Mouse (Mus musculus): ENCODE measurements around the gene Chek2.
A peak's percentile ranks its signal among the peaks of the same experiment; 100 is the strongest.
"Not testable (repeated sequence)": the region's sequence is repeated elsewhere in the genome, so short reads cannot be mapped to it uniquely, and the experiment has no call there.

Gene Chek2

GRCm38 (mm10) chr5:110839038-110839677, 621 bp upstream of the Chek2 start:
- peak; percentile 10 for DNase-seq (ENCODE audit: low spot score)

- no peak for DNase-seq (ENCODE audit: low spot score)
Observed at GRCm38 (mm10) chr5:110840465-110840864, 686 bp downstream of the Chek2 start.

GRCm38 (mm10) chr5:110841046-110841862, 1.5 kb downstream of the Chek2 start:
- DNase-seq (ENCODE audit: low spot score) = no peak

- DNase-seq (ENCODE audit: low spot score) = no peak
Observed at GRCm38 (mm10) chr5:110852990-110853389, 13.2 kb downstream of the Chek2 start.

- DNase-seq (ENCODE audit: low spot score) = no peak
Observed at GRCm38 (mm10) chr5:110857091-110857490, 17.3 kb downstream of the Chek2 start.

GRCm38 (mm10) chr5:110859013-110859650, 19.4 kb downstream of the Chek2 start:
- no peak for DNase-seq (ENCODE audit: low spot score)

GRCm38 (mm10) chr5:110860445-110860844, 20.7 kb downstream of the Chek2 start:
- DNase-seq (ENCODE audit: low spot score) = no peak

GRCm38 (mm10) chr5:110868460-110868859, 28.7 kb downstream of the Chek2 start:
- DNase-seq (ENCODE audit: low spot score) = no peak

GRCm38 (mm10) chr5:110869242-110869669, 29.5 kb downstream of the Chek2 start:
- DNase-seq (ENCODE audit: low spot score) = no peak

GRCm38 (mm10) chr5:110873160-110873559, 33.4 kb downstream of the Chek2 start:
- no peak for DNase-seq (ENCODE audit: low spot score)

- no peak for DNase-seq (ENCODE audit: low spot score)
Observed at GRCm38 (mm10) chr5:110874711-110875110, 34.9 kb downstream of the Chek2 start.

GRCm38 (mm10) chr5:110875286-110875685, 35.5 kb downstream of the Chek2 start:
- no peak for DNase-seq (ENCODE audit: low spot score)

- no peak for DNase-seq (ENCODE audit: low spot score)
Observed at GRCm38 (mm10) chr5:110877666-110878505, 38.1 kb downstream of the Chek2 start.

- not testable (repeated sequence) for DNase-seq (ENCODE audit: low spot score)
Observed at GRCm38 (mm10) chr5:110878526-110878925, 38.7 kb downstream of the Chek2 start.

GRCm38 (mm10) chr5:110879042-110879441, 39.3 kb downstream of the Chek2 start:
- DNase-seq (ENCODE audit: low spot score) = no peak

GRCm38 (mm10) chr5:110879584-110880374, 40.0 kb downstream of the Chek2 start, which contains the start of gene Ttc28:
TSS of gene Ttc28 (plus strand) at chr5:110879803.
- peak; percentile 36 for DNase-seq (ENCODE audit: low spot score)

GRCm38 (mm10) chr5:110888596-110888995, 48.8 kb downstream of the Chek2 start:
- no peak for DNase-seq (ENCODE audit: low spot score)

GRCm38 (mm10) chr5:110889945-110890344, 50.2 kb downstream of the Chek2 start:
- DNase-seq (ENCODE audit: low spot score) = no peak

- DNase-seq (ENCODE audit: low spot score) = no peak
Observed at GRCm38 (mm10) chr5:110890561-110890960, 50.8 kb downstream of the Chek2 start.

GRCm38 (mm10) chr5:110897114-110897788, 57.5 kb downstream of the Chek2 start:
- no peak for DNase-seq (ENCODE audit: low spot score)
